8 mouse cellular contexts compared by ENCODE assay signal in genomic region chr15:102295633-102296367, GRCm38 (mm10). TPM values are rescaled to one million over a fixed set of nuclear protein-coding genes. Genes with fewer than 3 reads are reported as not detected.
DNase-seq lines count a peak whose midpoint lies in the region; ATAC-seq lines count a peak whose summit lies in the region.

Gene Espl1 (plus strand): TSS chr15:102296266.

- DNase-seq in adipocyte (ENCODE audit: low spot score), result peak; percentile 90
- peak; percentile 99 for DNase-seq in embryo, embryonic 10 days (ENCODE audit: low spot score)
- peak; percentile 93 for DNase-seq in gastrocnemius, postnatal 14 days
- peak; percentile 96 for DNase-seq in intestine, embryonic 14.5 days (ENCODE audit: low spot score)
- peak; percentile 95 for DNase-seq in left cerebral cortex, postnatal 14 days (ENCODE audit: low spot score in 2 of 2)
- DNase-seq in mesoderm, embryonic 11.5 days (ENCODE audit: low read depth, low spot score), result peak; percentile 95
- DNase-seq in right cerebral cortex, postnatal 36 days (ENCODE audit: low spot score in 2 of 2), result peak; percentile 89 to 91
- peak; percentile 96 for DNase-seq in yolk sac, embryonic 10.5 days (ENCODE audit: low spot score)

- peak within 1 kb of the TSS; percentile 79 for H3K4me3 ChIP-seq in intestine, embryonic 14.5 days (ENCODE audit: low read depth, low read length)

- H3K4me2 ChIP-seq in intestine, embryonic 14.5 days (ENCODE audit: low read length), result peak within 1 kb of the TSS; percentile 81

- H3K4me1 ChIP-seq in intestine, embryonic 14.5 days (replicated peaks; ENCODE audit: control insufficient read depth, insufficient read depth, low read length), result peaks cover 8% of the 10 kb centered on the region; the same call in 1 of the 2 replicates

- H3K36me3 ChIP-seq in intestine, embryonic 14.5 days (ENCODE audit: control insufficient read depth, insufficient read depth, low read length), result peaks cover 27% of the 10 kb centered on the region

- no peaks in the 10 kb centered on the region for H3K9me3 ChIP-seq in intestine, embryonic 14.5 days (ENCODE audit: control insufficient read depth, low read length)

- no peak within 1 kb of the TSS for H3K27ac ChIP-seq in intestine, embryonic 14.5 days (ENCODE audit: low read depth)

- WGBS in intestine, embryonic 14.5 days, result 8% methylated on average over 25 of the region's 25 CpGs

- ATAC-seq in intestine, embryonic 14.5 days (replicated peaks; ENCODE audit: low FRiP score, low TSS enrichment, low read depth), result peak; percentile 97

- intact Hi-C loops in gastrocnemius, postnatal 14 days (cut with DNase I; ENCODE audit: low total_unique reads), result no loop called here
- intact Hi-C loops in left cerebral cortex, postnatal 14 days (cut with DNase I), result no loop called here

- H3K9ac ChIP-seq in intestine, embryonic 14.5 days (ENCODE audit: low read length), result peak within 1 kb of the TSS; percentile 44

- H3K27me3 ChIP-seq in intestine, embryonic 14.5 days (replicated peaks; ENCODE audit: control insufficient read depth, insufficient read depth, low read length), result no peaks in the 10 kb centered on the region

RNA-seq across cellular contexts. Expression of gene Espl1, which starts in this region (rescaled TPM):
- total RNA-seq in gastrocnemius, postnatal 14 days (2021), result 1 to 10 TPM; 1.1 to 4.1 TPM
- 28.0 and 33.0 TPM in 2 replicates for polyA plus RNA-seq in intestine, embryonic 14.5 days (2014; fragmentation: Nextera tagmentation; extraction: Ambion mirVana)
- 1 to 10 TPM; 1.8 to 2.3 TPM for total RNA-seq in left cerebral cortex, postnatal 14 days (2021)
